Mouse (Mus musculus) lung, postnatal 4 days (tissue): ENCODE data around the gene Themis2.
"Not testable (repeated sequence)": the region's sequence is repeated elsewhere in the genome, so short reads cannot be mapped to it uniquely, and the experiment has no call there.

Source experiments
- DNase-seq, 2 experiments: peaks; one replicate each; pipeline ENCODE4 v3.0.0; 2021

The Themis2 gene

GRCm38 (mm10) chr4:132798666-132799065, 2.5 kb upstream of the Themis2 start:
- DNase-seq, result not testable (repeated sequence)

GRCm38 (mm10) chr4:132798028-132798427, 1.8 kb upstream of the Themis2 start:
- no peak for DNase-seq

- no peak for DNase-seq
Observed at GRCm38 (mm10) chr4:132797461-132797860, 1.3 kb upstream of the Themis2 start.

- no peak for DNase-seq
Observed at GRCm38 (mm10) chr4:132795171-132795570, 1.0 kb downstream of the Themis2 start.

DNA sequence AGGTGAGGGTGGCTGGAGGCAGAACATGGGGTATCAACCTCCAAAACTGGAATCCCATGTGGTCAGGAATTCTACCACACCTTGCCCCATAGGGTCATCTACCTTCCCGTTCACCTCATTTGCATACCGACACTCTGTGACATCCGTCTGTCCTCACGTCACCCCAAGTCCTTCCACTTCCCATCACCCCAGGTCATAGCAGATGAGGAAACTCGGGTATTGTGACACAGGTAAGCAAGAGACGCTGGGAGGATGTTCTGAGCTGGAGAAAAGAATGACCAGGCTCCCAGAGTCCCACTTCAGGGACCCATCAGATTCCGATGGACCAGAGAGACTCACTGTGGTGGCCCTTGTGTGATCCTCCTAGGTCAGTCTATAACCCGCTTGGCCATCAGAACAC, 1.4 kb downstream of the Themis2 start:
- DNase-seq, result peak in 1 of 2 experiments; percentile 63

GRCm38 (mm10) chr4:132794028-132794427, 2.2 kb downstream of the Themis2 start:
- peak in 1 of 2 experiments; percentile 28 for DNase-seq

- DNase-seq, result not testable (repeated sequence)
Observed at GRCm38 (mm10) chr4:132793322-132794004, 2.7 kb downstream of the Themis2 start.

DNA sequence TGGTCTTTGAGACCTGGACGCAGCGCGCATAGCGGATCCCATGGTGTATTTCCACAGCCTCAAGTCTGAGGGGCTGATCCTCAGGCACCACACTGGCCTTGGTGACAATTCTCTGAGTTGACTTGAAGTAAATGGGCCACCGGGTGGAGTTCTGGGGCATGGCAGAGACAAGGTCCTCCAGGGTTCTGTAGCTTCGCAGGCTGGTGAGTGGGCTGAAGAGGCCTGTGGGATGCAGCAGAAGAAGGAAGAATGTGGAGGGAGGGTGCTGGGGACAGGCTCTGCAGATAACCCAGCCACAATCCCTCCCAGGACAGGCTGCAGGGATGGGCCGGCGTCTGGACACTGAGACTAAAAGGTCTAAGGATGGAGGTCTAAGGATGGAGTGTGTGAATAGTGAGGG, 6.5 kb downstream of the Themis2 start:
- no peak for DNase-seq

DNA sequence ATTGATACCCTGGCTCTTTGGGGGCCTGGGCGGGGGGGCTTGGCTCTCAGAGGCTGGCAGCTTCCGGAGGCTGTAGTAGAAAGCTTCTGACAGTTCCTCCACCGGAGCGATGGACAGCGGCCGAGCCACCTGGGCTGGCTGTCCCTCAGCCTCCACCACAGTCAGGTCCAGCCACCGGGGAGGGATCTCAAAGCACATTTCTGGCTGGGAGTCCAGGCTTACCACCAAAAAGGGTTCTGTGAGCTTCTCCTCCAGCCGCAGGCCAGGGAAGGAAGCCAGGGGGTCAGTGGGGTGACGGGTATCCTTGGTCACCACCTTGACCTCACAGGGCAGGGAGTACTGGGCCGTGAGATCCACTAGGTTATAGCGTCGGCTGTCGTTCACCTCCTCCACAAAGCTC, 11.0 kb downstream of the Themis2 start:
- no peak for DNase-seq

GRCm38 (mm10) chr4:132783732-132784131, 12.5 kb downstream of the Themis2 start:
- DNase-seq, result no peak

DNA sequence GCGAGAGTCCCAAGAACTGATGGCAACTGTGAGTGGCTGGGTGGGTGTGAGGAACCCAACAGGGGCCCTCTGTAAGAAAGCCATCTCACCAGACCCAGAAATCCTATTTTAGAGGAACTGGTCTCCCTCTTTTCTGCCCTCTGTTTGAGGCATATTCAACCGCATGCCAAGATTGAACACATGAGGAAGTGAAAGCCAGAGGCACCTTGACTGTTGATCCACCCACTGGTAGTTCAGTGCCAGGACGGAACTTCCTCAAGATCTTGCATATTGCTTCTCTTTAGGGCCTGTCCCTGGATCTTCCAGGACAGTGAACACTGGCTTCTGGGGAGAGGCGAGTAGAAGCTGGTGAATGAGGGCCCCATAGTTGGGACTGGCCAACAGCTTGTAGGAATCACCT, 15.9 kb downstream of the Themis2 start:
- DNase-seq, result peak in 1 of 2 experiments; percentile 29

DNA sequence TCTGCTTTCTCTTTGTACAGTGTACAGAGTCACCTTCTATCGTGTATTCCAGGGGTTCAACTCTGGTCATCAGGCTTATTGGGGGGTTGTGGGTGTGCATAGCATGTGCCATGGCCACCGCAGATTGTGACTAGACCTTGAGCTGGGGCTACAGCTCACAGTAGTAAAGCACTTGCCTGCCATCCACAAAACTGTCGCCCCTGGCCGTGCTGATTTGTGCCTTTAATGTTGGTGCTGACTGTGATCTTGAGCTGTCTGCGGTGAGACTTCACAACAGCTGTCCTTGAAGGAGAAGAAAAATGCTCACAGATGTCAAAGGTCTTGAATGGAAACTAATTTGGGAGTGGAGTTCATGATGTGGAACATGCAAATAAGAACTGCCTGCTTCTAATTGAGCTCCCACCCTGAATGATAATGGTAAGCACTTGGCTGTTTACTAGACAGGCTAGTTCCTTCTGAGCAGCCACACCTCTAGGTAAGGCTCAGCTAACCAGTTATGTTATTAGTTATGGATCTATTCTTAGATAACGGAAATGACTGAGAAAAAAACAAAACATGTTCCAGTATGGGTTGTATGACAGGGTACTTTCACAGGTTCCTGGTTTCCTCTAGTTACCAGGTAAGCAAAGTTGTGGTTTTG, 17.5 kb downstream of the Themis2 start:
- no peak for DNase-seq

GRCm38 (mm10) chr4:132776764-132777163, 19.4 kb downstream of the Themis2 start:
- peak; percentile 59 to 81 for DNase-seq

DNA sequence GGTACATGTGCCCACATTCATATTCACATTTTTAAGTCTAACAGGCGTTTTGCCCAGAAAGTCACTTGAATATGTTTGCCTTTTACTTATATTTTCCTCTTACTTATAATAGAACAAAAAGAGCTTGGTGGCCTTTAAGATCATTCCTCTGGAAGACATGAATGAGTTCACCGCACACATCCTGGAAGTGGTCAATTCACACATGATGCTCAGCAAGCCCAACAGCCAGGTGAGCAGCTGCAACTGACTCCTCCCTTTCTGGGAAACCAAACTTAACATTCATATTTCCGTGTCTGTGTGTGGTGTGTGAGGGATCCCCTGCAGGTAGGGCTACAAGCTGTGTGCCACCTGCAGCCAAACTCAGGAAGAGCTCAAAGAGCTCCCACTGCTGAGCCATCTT, 21.3 kb downstream of the Themis2 start:
- DNase-seq, result no peak

- no peak for DNase-seq
Observed at GRCm38 (mm10) chr4:132771776-132772175, 24.4 kb downstream of the Themis2 start.

DNA sequence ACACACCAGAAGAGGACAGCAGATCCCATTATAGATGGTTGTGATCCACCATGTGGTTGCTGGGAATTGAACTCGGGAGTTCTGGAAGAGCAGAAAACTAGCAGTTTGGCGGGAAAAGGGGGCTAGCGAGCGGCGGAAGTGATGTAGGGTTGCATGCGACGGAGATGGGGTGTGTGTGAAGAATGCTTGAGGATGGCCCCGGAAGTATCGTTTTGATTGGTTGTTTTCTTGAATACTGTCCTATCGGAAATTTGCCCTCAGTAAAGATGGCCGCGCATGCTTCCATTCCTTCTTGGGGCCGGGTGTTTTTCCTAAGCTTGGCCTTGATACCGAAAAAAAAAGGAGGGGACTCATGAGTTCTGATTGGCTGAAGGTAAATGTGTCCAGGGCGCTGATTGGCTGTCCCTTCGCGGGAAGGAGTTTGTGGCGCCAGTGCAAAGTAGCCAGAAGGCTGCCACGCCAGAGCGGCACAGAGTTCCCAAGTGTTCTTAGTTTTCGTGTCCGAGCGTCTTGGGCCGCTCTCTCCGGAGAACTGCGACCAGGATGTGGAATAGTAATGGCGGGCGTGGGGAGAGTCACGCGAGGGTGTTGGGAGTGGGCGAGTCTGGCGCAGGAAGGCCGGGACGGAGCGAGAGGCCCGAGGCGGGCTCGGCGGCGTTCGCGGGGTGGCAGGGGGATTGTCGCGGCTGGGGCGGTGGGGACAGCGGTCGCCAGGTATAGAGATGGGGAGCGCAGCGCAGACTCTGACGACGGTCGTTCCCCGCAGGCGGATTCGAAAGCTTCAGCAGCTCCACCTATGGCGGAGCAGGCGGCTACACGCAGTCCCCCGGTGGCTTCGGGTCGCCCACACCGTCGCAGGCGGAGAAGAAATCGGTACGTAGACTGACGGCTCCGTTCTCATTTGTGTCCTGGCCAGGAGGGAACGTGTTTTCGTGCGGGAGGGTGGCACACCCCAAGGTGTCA, 28.0 kb downstream of the Themis2 start, which contains the start of gene Rpa2:
Gene Rpa2, plus strand, starts transcription at position 419 of the 963 bp plus-strand sequence.
- DNase-seq, result peak; percentile 97 to 99

- DNase-seq, result not testable (repeated sequence)
Observed at GRCm38 (mm10) chr4:132763125-132763524, 33.1 kb downstream of the Themis2 start.

- no peak for DNase-seq
Observed at GRCm38 (mm10) chr4:132762602-132763001, 33.6 kb downstream of the Themis2 start.

DNA sequence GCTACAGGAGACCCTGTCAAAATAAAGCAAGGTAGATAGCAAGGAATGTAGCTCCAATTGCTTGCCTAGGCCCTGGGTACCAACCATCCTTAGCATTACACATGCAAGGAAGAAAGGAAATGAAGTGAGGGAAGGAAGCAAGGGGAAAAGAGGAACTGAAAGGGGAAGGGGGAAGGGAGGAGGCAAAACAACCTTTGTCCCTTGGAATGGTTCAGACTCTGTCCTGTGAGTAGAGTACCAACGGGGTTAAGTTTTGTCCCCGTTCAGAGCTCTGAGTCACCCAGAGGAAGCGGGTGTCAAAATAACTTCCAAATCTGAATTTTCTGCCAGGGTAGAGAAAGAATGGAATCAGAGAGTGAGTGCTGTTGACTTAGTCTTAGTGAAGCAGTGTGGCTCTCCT, 35.9 kb downstream of the Themis2 start:
- no peak for DNase-seq

- no peak for DNase-seq
Observed at GRCm38 (mm10) chr4:132757633-132758351, 38.4 kb downstream of the Themis2 start.

DNA sequence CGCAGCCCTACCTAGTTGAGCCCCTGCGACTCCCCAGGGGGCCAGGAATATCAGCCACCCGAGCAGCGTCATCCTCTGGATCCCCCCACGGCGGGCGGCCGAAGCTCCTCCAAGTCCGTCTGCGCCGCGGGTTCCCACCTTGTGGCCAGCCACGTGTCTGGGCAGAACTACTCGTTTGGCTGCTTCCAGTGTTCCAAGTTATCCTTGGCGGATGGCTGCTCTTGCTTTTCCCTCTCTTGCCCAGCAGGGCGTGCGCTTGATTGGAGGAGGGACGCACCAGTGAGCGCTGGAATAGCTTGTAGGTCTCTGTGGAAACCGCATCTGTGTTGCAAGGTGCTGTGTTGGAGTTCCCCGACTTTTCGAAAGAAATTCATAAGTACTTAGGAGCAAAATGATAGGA, 39.2 kb downstream of the Themis2 start, which contains the start of gene Smpdl3b:
Gene Smpdl3b, minus strand, starts transcription at position 279 of the 400 bp plus-strand sequence.
- DNase-seq, result peak; percentile 80 to 81

DNA sequence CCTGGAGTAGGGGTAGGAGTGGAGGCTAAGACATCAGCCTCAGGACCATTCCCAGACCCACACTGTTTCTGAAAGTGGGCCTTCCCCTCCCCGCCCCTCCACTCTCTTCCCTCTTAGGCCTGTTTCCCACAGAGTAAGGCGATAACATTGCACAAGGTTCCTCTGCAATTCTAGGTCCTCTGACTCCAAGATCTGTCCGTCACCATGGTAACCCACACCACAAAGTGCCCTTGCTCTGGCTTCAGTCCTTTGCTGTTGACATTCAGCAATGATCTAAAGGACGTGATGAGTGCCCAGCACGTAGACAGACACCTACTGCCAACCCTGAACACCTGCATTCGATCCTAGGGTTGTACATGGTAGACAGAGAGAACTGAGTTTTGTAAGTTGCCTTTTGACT, 43.2 kb downstream of the Themis2 start:
- DNase-seq, result no peak
